8 mouse cellular contexts compared by ENCODE assay signal in the genomic region with DNA sequence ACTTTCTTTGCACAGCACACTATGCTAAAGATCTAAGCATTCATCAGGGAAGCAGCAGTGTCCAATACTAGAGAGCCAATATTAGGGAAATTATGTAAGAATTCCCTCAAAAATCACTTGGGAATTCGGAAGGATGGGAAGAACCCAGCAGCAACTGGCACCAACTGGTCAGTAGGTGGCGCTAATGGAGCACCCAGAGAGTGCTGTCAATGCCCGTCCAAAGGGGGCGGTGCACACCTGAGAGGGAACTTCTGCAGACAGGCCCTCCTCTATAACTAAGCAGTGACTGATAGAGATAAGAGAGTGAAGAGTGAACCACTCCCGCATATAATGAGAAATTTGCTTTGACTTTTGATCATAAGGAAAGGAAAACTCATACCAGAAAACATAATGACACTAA. TPM values are rescaled to one million over a fixed set of nuclear protein-coding genes. Genes with fewer than 3 reads are reported as not detected.
DNase-seq lines count a peak whose midpoint lies in the region; ATAC-seq and TF ChIP-seq lines count a peak whose summit lies in the region.
"Had no signal": no experiment of that assay in that cellular context is flagged by ENCODE, and none has a peak within 500 bp of the region (broad histone marks: within the 10 kb centered on the region; RNA-seq: fewer than 3 reads in every experiment).

No protein-coding gene starts in this region.

- H3K9me3 ChIP-seq in MEL (replicated peaks; ENCODE audit: insufficient read depth, low read length): no peaks in the 10 kb centered on the region
- no peaks in the 10 kb centered on the region for H3K9me3 ChIP-seq in forebrain, embryonic 13.5 days (replicated peaks)
- H3K9me3 ChIP-seq in megakaryocyte, embryonic 14.5 days: no peaks in the 10 kb centered on the region
- H3K9me3 ChIP-seq: limb, embryonic 15.5 days had no signal

- H3K4me2 ChIP-seq in forebrain, embryonic 13.5 days: no peak overlapping the region
- H3K4me2 ChIP-seq: limb, embryonic 15.5 days had no signal

- H3K27ac ChIP-seq in MEL (ENCODE audit: control insufficient read depth, low read depth, low read length): no peak overlapping the region
- no peak overlapping the region for H3K27ac ChIP-seq in forebrain, embryonic 13.5 days
- H3K27ac ChIP-seq: limb, embryonic 15.5 days had no signal

- H3K9ac ChIP-seq in MEL (ENCODE audit: control insufficient read depth, low read depth, low read length, poor library complexity, severe bottlenecking): no peak overlapping the region
- H3K9ac ChIP-seq in forebrain, embryonic 13.5 days: no peak overlapping the region
- H3K9ac ChIP-seq: limb, embryonic 15.5 days had no signal

- ATAC-seq in forebrain, embryonic 13.5 days: 0 out of 2 replicates have a peak, but pooled peaks have one; percentile 48
- peak; percentile 96 for ATAC-seq in hematopoietic stem cell, adult 5-6 weeks (replicated peaks in 1 of 2; ENCODE audit: insufficient read depth in 1 of 2, low FRiP score in 2 of 2, low TSS enrichment in 1 of 2, low read depth in 1 of 2, poor library complexity in 2 of 2, severe bottlenecking in 2 of 2)

- 6% methylated on average over 5 of the region's 5 CpGs for WGBS in forebrain, embryonic 13.5 days

- H3K27me3 ChIP-seq in MEL (ENCODE audit: control insufficient read depth in 1 of 2, insufficient read depth in 2 of 2, low read length in 2 of 2): peaks cover 2 to 3% of the 10 kb centered on the region in 2 experiments
- no peaks in the 10 kb centered on the region for H3K27me3 ChIP-seq in forebrain, embryonic 13.5 days
- peaks cover 4% of the 10 kb centered on the region for H3K27me3 ChIP-seq in megakaryocyte, embryonic 14.5 days (replicated peaks)
- H3K27me3 ChIP-seq: limb, embryonic 15.5 days had no signal

- peak; percentile 89 to 99 (median 92) for TF ChIP-seq CTCF in MEL (IDR thresholded peaks at IDR 0.05 in 2 of 3, conservative IDR thresholded peaks at IDR 0.05 in 1 of 3; ENCODE audit: control insufficient read depth in 1 of 3, insufficient read depth in 1 of 3, low read depth in 2 of 3, low read length in 3 of 3, poor library complexity in 1 of 3, severe bottlenecking in 1 of 3)

- peak; percentile 87 for TF ChIP-seq RAD21 in MEL (IDR thresholded peaks at IDR 0.05; ENCODE audit: low read depth, low read length)

- no peaks in the 10 kb centered on the region for H3K36me3 ChIP-seq in MEL (ENCODE audit: control insufficient read depth in 1 of 2, insufficient read depth in 2 of 2, low read length in 2 of 2)
- no peaks in the 10 kb centered on the region for H3K36me3 ChIP-seq in forebrain, embryonic 13.5 days (ENCODE audit: poor library complexity, severe bottlenecking)
- no peaks in the 10 kb centered on the region for H3K36me3 ChIP-seq in megakaryocyte, embryonic 14.5 days (replicated peaks; ENCODE audit: low read length)
- H3K36me3 ChIP-seq: limb, embryonic 15.5 days had no signal

- no peak for TF ChIP-seq POLR2A in MEL (IDR thresholded peaks at IDR 0.05; ENCODE audit: control insufficient read depth in 1 of 2, insufficient read depth in 1 of 2, low read depth in 1 of 2, low read length in 2 of 2, poor library complexity in 1 of 2)

- H3K79me2 ChIP-seq in MEL (ENCODE audit: control insufficient read depth, insufficient read depth, low read length, poor library complexity): no peaks in the 10 kb centered on the region

- peak; percentile 77 for DNase-seq in MEL (ENCODE audit: low read depth, low spot score)
- DNase-seq in adrenal gland, postnatal 25 days: peak; percentile 74
- peak; percentile 44 to 61 for DNase-seq in layer of hippocampus, postnatal 10 days (ENCODE audit: low spot score in 2 of 2)
- peak; percentile 63 to 76 for DNase-seq in spleen, postnatal 4 days (ENCODE audit: low spot score in 2 of 2)

- no peak for TF ChIP-seq EP300 in MEL (IDR thresholded peaks at IDR 0.05; ENCODE audit: low read depth in 1 of 2, low read length in 2 of 2)

- H3K4me3 ChIP-seq in MEL (ENCODE audit: control insufficient read depth in 1 of 2, insufficient read depth in 1 of 2, low read depth in 2 of 2, low read length in 2 of 2): no peak overlapping the region
- H3K4me3 ChIP-seq in forebrain, embryonic 13.5 days: no peak overlapping the region
- peak overlapping the region; percentile 47 for H3K4me3 ChIP-seq in megakaryocyte, embryonic 14.5 days (replicated peaks)
- H3K4me3 ChIP-seq: limb, embryonic 15.5 days had no signal

- no peaks in the 10 kb centered on the region for H3K4me1 ChIP-seq in MEL (ENCODE audit: control insufficient read depth in 1 of 2, insufficient read depth in 2 of 2, low read length in 2 of 2)
- no peaks in the 10 kb centered on the region for H3K4me1 ChIP-seq in forebrain, embryonic 13.5 days
- peaks cover 12% of the 10 kb centered on the region for H3K4me1 ChIP-seq in megakaryocyte, embryonic 14.5 days
- H3K4me1 ChIP-seq: limb, embryonic 15.5 days had no signal

TF ChIP-seq in MEL, 35 proteins besides CTCF, POLR2A, EP300 and RAD21:
- TF ChIP-seq GATA1 (IDR thresholded peaks at IDR 0.05; ENCODE audit: low read depth, low read length) (peak; percentile 34; the same call in 1 of the 2 replicates), SMC3 (IDR thresholded peaks at IDR 0.05; ENCODE audit: low read depth, low read length) (peak; percentile 66), ZC3H11A (IDR thresholded peaks at IDR 0.05; ENCODE audit: low read depth, low read length) (peak; percentile 60), E2F4 (IDR thresholded peaks at IDR 0.05; ENCODE audit: borderline replicate concordance, low read depth, low read length) (no peak)
TF ChIP-seq in MEL: peak in this region for 3.

RNA-seq across cellular contexts. Expression of a gene that starts 4.0 kb away (rescaled TPM):
- not detected in 2 replicates for total RNA-seq in MEL (2012; rRNA removed)
- not detected for polyA plus RNA-seq in MEL (2012; ENCODE audit: insufficient read depth in 1 of 2, insufficient read length in 2 of 2, low read depth in 1 of 2, low replicate concordance in 2 of 2, missing spikeins in 1 of 2)
- total RNA-seq in adrenal gland, postnatal 25 days (2021): not detected in 2 replicates
- not detected in 2 replicates for polyA plus RNA-seq in forebrain, embryonic 13.5 days (2015; fragmentation: Nextera tagmentation; extraction: Ambion mirVana)
- total RNA-seq in hematopoietic stem cell, adult 5-6 weeks (2017): not detected in 2 replicates
- total RNA-seq in layer of hippocampus, postnatal 10 days (2021): not detected
- polyA plus RNA-seq in megakaryocyte, embryonic 14.5 days (2012; ENCODE audit: insufficient read depth, low replicate concordance): not detected in 2 replicates
- polyA plus RNA-seq: limb, embryonic 15.5 days had no signal

RNA-seq across cellular contexts. Expression of a gene that starts 16.6 kb away (rescaled TPM):
- total RNA-seq in MEL (2012; rRNA removed): not detected in 2 replicates
- not detected for polyA plus RNA-seq in MEL (2012; ENCODE audit: insufficient read depth in 1 of 2, insufficient read length in 2 of 2, low read depth in 1 of 2, low replicate concordance in 2 of 2, missing spikeins in 1 of 2)
- not detected in 2 replicates for total RNA-seq in adrenal gland, postnatal 25 days (2021)
- polyA plus RNA-seq in forebrain, embryonic 13.5 days (2015; fragmentation: Nextera tagmentation; extraction: Ambion mirVana): 0.23 and 0.45 TPM in 2 replicates
- not detected in 2 replicates for total RNA-seq in hematopoietic stem cell, adult 5-6 weeks (2017)
- total RNA-seq in layer of hippocampus, postnatal 10 days (2021): under 1 TPM; 0.11 to 0.18 TPM
- polyA plus RNA-seq in megakaryocyte, embryonic 14.5 days (2012; ENCODE audit: insufficient read depth, low replicate concordance): not detected in 2 replicates

RNA-seq across cellular contexts. Expression of a gene that starts 18.8 kb away (rescaled TPM):
- total RNA-seq in MEL (2012; rRNA removed): not detected in 2 replicates
- polyA plus RNA-seq in MEL (2012; ENCODE audit: insufficient read depth in 1 of 2, insufficient read length in 2 of 2, low read depth in 1 of 2, low replicate concordance in 2 of 2, missing spikeins in 1 of 2): 1 to 10 TPM in 1 of 2 experiments, not detected in 1; 4.1 TPM
- 0.48 and 1.2 TPM in 2 replicates for total RNA-seq in adrenal gland, postnatal 25 days (2021)
- polyA plus RNA-seq in forebrain, embryonic 13.5 days (2015; fragmentation: Nextera tagmentation; extraction: Ambion mirVana): 0.30 and 0.33 TPM in 2 replicates
- 9.3 and 16.7 TPM in 2 replicates for total RNA-seq in hematopoietic stem cell, adult 5-6 weeks (2017)
- total RNA-seq in layer of hippocampus, postnatal 10 days (2021): under 1 TPM; 0.41 to 0.47 TPM
- polyA plus RNA-seq in megakaryocyte, embryonic 14.5 days (2012; ENCODE audit: insufficient read depth, low replicate concordance): 0.39 and 1.5 TPM in 2 replicates

RNA-seq across cellular contexts. Expression of a gene that starts 35.2 kb away (rescaled TPM):
- total RNA-seq in MEL (2012; rRNA removed): not detected in 2 replicates
- polyA plus RNA-seq in MEL (2012; ENCODE audit: insufficient read depth in 1 of 2, insufficient read length in 2 of 2, low read depth in 1 of 2, low replicate concordance in 2 of 2, missing spikeins in 1 of 2): not detected
- total RNA-seq in adrenal gland, postnatal 25 days (2021): not detected in 2 replicates
- not detected in 2 replicates for polyA plus RNA-seq in forebrain, embryonic 13.5 days (2015; fragmentation: Nextera tagmentation; extraction: Ambion mirVana)
- total RNA-seq in hematopoietic stem cell, adult 5-6 weeks (2017): 2.5 TPM in 1 of 2 replicates, not detected in the other
- not detected for total RNA-seq in layer of hippocampus, postnatal 10 days (2021)
- not detected in 2 replicates for polyA plus RNA-seq in megakaryocyte, embryonic 14.5 days (2012; ENCODE audit: insufficient read depth, low replicate concordance)
- polyA plus RNA-seq: limb, embryonic 15.5 days had no signal

RNA-seq across cellular contexts. Expression of a gene that starts 44.4 kb away (rescaled TPM):
- total RNA-seq in MEL (2012; rRNA removed): 0.23 and 0.42 TPM in 2 replicates
- under 1 TPM in 1 of 2 experiments, not detected in 1; 0.58 TPM for polyA plus RNA-seq in MEL (2012; ENCODE audit: insufficient read depth in 1 of 2, insufficient read length in 2 of 2, low read depth in 1 of 2, low replicate concordance in 2 of 2, missing spikeins in 1 of 2)
- 7.7 and 12.1 TPM in 2 replicates for total RNA-seq in adrenal gland, postnatal 25 days (2021)
- polyA plus RNA-seq in forebrain, embryonic 13.5 days (2015; fragmentation: Nextera tagmentation; extraction: Ambion mirVana): 0.42 and 0.43 TPM in 2 replicates
- total RNA-seq in hematopoietic stem cell, adult 5-6 weeks (2017): 49.1 and 62.5 TPM in 2 replicates
- 1 to 10 TPM; 1.1 to 1.2 TPM for total RNA-seq in layer of hippocampus, postnatal 10 days (2021)
- polyA plus RNA-seq in megakaryocyte, embryonic 14.5 days (2012; ENCODE audit: insufficient read depth, low replicate concordance): 0.30 TPM in 1 of 2 replicates, not detected in the other
